Mouse (Mus musculus): Measurements from ENCODE around the gene Olfr433.
"Not testable (repeated sequence)": the region's sequence is repeated elsewhere in the genome, so short reads cannot be mapped to it uniquely, and the experiment has no call there.

Gene Olfr433

DNA sequence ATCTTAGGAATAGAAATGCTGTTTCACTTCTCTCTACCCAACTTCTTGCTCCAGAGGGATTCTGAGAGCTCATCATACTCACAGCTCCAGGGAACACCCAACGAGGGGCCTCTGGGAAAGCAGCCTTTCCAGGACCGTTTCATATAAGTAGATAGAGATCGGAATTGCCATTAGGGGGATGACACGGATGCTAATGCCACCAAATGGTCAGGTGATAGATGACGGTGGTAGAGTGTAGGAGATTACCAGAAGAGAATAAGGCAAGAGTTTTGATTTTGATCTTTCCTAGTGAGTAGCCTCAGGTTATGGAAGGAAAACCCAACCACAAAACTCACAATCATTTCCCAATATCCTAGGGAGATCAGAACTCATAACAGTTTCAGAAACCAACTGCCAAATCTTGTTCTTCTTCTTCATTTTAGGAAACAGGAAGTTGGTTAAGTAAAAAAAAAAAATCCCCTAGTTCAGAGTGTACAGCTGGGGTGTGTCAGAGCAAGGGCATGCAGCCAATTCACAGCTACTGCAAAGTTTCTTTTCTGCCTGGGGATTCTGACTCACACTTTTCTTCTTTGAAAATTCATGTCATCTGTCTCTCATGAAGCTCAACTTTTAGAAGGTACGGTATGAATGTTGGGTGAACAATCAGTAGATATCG, at the start of gene Olfr433:
Gene Olfr433, plus strand, starts transcription at position 183 of the 655 bp plus-strand sequence.
- in situ Hi-C loops (cut with MboI, MseI), result no loop called here

DNA sequence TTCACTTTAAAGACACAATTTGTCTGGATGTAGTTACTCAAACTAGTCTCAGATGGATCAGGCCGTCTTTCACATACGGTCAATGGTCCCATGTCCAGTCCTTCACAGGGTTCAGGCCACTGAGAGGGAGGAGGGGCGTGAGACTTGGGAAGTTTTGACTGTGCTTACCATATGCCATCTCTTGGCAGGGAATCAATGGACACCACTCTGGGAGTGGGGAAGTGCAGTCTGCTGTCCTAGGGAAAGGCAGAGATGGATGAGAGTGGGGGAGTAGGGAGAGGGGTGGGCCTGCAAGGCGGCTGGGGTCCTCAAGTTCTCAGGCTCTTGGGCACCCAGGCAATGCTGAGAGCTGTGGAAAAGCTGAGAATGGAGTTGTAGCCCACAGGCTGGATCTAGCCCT, 45.5 kb upstream of the Olfr433 start:
- in situ Hi-C loops (cut with MboI, MseI), result loop anchor here (25.0 kb wide), 1 partner anchor 442 kb away; the partner anchor contains the start of gene Olfr220

DNA sequence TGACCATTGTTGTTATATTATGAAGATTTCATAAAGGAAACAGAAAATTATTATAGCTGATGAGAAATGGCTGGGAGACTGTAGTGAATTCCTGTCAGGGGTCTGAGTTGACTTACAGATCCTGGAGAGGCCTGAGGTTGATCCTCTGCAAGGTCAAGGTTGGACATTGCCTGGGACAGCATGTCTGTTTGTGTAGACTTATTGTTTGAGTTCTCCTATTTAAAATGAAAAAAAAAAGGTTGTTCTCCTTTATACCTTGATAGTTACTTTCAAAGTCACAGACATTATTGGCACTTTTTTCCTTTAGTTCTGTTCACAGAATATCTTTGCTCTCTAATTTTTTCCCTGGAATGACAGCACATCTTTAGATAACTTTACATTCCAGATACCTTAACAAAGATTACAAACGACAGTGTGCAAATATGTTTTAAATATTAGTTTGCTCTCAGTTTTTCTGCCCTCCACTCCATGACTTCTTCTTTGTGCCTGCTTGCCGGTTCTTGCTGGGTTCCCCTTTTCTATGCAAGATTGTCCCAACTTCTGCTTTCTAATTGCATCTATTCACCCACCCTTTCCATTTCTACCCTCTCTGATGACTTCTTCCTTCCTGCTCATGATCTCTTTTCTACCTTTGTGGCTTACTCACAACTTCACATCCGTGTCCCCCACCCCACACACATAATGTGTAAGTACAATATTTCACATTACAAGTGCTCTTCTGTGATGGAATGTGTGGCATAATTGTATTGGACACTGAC, 36.0 kb upstream of the Olfr433 start:
- in situ Hi-C loops (cut with MboI, MseI), result loop anchor here (5.0 kb wide), 1 partner anchor 112 kb away; no protein-coding TSS in a partner anchor

DNA sequence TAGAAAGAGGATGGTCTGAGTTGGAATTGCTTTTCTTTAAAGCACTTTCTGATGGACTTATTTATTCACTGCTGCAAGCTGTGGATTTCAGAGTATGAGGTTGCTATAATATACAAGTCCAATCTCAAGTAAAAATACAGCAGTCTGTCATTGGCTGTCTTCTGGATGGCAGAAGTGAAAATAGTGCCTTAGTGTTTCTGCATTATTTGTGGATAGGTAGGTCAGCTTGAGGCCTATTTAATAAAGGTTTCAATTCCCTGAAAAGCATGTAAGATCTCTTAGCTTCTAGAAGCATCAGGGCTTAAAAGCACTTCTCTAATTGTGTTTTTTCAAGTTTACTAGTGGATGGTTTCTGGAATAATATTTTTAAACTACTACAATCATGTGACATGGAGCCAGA, 33.5 kb upstream of the Olfr433 start:
- in situ Hi-C loops (cut with MboI, MseI), result loop anchor here (5.0 kb wide), 1 partner anchor 115 kb away; no protein-coding TSS in a partner anchor

DNA sequence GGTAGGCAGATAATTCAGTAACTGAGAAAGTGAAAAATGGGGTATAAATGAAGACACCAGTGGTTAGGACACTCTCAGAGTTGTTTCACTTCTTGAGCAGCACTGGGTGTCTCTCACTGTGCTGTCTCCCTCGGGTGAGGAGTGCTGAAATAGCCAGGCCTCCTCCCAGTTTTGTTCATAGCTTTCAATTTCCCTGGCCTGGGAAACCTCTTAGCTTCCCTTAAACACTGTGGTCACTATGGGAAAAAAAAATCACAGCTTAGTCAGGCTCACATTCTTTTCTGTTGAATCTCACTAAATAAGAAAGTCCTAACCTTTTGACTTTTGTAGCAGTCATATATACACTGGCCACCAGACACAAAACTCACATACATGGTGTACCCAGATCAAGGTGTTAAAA, 8.8 kb upstream of the Olfr433 start, which contains the start of gene Ifi205:
Gene Ifi205, minus strand, starts transcription at position 113 of the 400 bp plus-strand sequence.
- in situ Hi-C loops (cut with MboI, MseI), result no loop called here

DNA sequence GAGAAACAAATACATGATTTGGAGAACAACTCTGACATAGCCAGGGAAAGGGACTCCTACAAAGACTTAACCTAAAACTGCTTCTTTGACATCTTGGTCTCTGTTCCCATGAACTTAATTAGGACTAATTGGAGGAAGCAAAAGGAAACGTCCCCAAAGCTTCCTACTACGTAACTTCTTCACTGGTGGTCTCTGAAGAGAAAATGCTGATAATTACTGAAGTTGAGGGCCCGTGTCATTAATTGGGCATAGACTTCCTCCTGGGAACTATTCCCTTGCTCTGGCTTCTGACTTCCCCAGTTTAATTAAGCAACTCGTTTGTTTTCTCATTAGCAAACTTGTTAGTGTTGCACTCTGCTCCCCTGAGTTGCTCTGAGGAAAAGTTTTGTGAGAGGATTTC, 4.7 kb upstream of the Olfr433 start:
- in situ Hi-C loops (cut with MboI, MseI), result no loop called here

DNA sequence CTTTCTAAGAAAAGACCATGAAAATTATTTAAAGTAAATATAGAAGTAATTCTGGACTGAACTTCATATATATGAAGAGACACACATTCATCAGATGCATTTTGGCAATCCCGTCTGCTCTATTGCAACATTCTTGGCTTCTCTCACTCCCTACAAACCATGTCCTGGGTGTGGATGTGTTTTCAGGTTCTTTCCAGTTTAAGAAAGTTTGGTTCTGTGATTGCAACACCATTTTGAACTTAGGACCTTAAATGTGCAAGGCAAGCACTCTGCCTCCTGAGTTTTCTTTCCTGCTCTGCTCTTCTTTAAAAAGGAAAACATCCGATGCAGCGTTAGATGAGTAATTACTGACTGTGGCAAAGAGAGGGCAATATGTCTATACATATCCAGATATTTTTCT, 2.0 kb upstream of the Olfr433 start:
- in situ Hi-C loops (cut with MboI, MseI), result no loop called here

DNA sequence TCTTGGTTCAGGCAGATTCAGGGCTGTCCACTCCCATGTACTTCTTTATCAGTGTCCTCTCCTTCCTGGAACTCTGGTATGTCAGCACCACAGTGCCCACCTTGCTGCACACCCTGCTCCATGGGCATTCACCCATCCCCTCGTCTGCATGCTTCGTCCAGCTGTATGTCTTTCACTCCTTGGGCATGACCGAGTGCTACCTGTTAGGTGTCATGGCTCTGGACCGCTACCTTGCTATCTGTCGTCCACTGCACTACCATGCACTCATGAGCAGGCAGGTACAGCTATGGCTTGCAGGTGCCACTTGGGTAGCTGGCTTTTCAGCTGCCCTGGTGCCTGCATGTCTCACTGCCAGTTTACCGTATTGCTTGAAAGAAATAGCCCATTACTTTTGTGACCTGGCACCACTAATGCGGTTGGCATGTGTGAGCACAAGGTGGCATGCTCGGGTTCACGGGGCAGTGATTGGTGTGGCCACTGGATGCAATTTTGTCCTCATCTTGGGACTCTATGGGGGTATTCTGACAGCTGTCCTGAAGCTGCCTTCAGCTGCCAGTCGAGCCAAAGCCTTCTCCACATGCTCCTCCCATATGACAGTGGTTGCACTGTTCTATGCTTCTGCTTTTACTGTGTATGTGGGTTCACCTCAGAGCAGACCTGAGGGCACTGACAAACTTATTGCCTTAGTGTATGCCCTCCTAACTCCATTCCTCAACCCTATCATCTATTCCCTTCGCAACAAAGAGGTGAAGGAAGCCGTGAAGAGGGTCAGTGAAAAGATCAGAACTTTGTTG, 1.8 kb downstream of the Olfr433 start:
- in situ Hi-C loops (cut with MboI, MseI), result not testable (repeated sequence)

DNA sequence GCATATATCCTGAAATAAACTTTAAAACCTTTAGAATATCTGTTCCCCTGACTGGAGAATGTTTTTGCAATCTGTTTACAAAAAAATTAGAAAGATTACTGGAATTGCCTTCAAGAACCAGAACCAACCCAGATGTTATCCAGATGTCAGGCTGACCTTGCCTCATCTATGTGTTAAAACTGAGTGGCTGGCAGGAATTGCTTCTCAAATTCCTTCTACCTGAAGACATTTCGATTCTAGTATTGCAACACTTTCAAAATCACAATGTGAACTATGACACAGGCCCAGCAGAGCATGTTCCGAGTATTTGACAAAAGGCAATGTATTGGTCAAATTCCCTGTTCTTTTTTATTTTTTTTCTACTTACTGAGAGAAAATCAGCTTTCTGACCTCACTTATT, 3.9 kb downstream of the Olfr433 start:
- in situ Hi-C loops (cut with MboI, MseI), result no loop called here

DNA sequence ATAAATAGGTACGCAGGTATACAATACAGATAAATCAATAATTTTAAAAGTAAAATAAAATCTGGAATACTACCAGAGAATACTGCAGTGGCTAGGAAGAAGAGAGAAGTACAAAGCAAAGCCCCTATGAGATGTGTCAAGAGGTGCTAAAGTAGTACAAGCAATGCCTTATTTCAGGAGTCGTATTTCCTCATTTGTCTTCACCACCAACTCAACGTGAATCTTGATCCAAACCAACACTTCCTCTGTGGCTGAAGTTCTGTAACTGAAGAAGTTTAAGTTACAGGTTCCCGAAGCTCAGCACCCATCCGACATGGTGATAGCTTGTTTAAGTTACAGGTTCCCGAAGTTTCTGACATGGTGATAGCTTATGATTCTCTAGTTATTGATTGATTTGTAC, 7.7 kb downstream of the Olfr433 start:
- in situ Hi-C loops (cut with MboI, MseI), result not testable (repeated sequence)

DNA sequence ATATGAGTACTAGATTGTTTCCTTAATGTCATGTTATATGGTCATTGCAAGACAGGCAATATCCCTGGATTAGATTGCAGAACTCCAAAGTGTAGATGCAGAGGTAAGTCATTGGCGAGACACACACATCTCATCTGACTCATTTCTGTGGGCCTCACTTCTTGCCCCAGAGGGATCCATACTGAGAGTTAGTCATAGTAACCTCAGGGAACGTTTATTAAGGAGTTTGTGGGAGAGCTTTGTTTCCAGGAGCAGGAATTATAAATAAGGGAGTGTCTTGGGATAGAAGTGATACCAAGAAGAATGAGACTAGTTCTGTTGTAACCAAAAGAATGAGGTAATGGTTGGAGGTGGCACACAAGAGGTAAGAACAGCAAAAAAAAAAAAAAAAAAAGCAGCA, 8.4 kb downstream of the Olfr433 start, which contains the start of gene Olfr432:
Gene Olfr432, plus strand, starts transcription at position 313 of the 400 bp plus-strand sequence.
- in situ Hi-C loops (cut with MboI, MseI), result no loop called here

DNA sequence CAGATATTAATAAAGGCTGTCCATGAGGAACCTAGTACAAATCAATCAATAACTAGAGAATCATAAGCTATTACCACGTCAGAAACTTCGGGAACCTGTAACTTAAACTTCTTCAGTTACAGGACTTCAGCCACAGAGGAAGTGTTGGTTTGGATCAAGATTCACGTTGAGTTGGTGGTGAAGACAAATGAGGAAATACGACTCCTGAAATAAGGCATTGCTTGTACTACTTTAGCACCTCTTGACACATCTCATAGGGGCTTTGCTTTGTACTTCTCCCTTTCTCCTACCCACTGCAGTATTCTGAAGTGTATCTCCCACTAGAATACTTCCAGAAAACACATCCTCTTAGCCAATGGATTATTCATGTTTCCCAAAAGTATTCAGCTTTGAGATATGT, 8.9 kb downstream of the Olfr433 start:
- in situ Hi-C loops (cut with MboI, MseI), result not testable (repeated sequence)

DNA sequence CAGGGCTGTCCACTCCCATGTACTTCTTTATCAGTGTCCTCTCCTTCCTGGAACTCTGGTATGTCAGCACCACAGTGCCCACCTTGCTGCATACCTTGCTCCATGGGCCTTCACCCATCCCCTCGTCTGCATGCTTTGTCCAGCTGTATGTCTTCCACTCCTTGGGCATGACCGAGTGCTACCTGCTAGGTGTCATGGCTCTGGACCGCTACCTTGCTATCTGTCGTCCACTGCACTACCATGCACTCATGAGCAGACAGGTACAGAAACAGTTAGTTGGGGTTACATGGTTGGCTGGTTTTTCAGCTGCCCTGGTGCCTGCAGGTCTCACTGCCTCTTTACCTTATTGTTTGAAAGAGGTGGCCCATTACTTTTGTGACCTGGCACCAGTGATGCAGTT, 10.0 kb downstream of the Olfr433 start:
- in situ Hi-C loops (cut with MboI, MseI), result no loop called here

DNA sequence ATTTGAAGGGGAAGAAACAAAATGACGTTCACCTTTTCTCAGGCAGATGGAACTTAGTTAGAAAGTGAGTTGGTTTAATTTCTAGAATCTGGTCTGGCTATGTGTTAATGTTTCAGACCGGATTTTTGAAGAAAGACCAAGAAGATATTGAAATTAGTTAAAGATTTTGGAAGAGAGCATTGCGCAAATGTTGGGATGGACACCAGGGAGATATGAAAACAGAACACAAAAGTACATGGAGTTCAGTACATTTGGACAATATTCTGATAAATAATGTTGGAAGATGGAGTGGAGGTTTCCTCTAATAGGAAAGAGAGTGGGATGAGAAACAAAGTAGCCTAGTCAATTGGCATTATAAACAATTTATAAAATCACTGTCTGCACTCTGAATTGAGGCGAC, 11.0 kb downstream of the Olfr433 start:
- in situ Hi-C loops (cut with MboI, MseI), result no loop called here

DNA sequence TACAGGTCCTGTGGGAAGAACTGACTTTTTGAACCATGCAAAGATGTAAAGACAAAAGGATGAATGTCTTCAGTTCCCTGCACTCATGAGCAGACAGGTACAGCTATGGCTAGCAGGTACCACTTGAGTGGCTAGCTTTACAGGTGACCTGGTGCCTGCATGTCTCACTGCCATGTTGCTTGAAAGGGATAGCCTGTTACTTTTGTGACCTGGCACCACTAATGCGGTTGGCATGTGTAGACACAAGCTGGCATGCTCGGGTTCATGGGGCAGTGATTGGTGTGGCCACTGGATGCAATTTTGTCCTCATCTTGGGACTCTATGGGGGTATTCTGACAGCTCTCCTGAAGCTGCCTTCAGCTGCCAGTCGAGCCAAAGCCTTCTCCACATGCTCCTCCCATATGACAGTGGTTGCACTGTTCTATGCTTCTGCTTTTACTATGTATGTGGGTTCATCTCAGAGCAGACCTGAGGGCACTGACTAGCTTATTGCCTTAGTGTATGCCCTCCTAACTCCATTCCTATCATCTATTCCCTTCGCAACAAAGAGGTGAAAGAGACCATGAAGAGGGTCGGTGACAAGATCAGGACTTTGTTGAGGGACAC, 11.5 kb downstream of the Olfr433 start:
- in situ Hi-C loops (cut with MboI, MseI), result no loop called here

DNA sequence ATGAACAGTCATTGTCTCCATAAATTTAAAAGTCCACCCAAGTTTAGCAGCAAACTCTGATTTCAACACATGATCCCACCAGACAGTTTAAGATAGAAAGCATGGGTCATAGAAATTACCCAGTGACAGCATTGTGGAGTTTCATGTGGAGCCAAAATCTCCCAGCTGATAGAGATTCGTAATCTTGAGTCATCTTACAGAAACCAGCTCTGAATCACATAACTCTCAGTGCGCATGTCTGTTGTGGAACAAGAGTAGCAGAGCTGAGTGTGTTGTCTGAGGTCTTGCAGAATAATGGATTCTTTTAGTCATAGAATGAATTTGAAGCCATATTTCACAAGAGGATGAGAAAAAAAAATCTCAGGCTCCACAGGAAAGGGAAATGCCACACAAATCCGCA, 12.5 kb downstream of the Olfr433 start:
- in situ Hi-C loops (cut with MboI, MseI), result no loop called here

DNA sequence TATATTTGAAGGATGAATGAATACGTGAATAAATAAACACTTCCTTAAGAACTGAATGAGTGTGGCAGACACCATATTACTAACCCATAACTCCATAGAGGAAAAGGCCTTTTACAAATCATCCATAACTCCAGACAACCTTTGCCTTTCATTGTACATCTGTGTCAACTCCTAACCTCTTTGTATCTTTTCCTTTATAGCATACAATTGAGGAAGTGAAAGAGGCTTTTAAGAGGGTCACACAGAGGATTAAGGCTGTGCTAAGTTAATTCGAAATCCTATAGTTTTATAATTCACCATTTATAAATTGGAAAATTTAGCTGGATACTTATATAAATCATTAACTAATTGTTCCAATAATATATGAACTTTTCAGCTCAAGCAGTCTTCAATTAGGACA, 14.7 kb downstream of the Olfr433 start:
- in situ Hi-C loops (cut with MboI, MseI), result no loop called here

DNA sequence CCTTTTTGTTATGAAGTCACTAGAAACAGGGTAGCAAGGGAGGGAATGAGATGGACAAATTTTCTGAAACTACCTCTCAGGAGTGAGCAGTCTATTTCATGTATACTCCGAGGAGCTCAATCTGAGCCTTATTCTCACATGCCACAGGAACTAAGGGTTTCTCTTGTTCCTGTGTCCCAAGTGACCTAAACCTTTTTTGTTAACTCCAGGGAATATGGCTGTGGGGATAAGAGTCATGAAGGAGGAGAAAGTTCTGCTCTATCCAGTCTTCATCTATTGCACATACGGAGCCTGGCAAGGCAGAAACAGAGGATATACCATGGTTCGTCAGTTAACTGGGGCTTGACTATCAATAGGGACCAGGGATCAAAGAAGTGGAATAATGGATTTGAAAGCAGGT, 25.8 kb downstream of the Olfr433 start, which contains the start of gene Olfr430:
Gene Olfr430, plus strand, starts transcription at position 301 of the 400 bp plus-strand sequence.
- in situ Hi-C loops (cut with MboI, MseI), result no loop called here

DNA sequence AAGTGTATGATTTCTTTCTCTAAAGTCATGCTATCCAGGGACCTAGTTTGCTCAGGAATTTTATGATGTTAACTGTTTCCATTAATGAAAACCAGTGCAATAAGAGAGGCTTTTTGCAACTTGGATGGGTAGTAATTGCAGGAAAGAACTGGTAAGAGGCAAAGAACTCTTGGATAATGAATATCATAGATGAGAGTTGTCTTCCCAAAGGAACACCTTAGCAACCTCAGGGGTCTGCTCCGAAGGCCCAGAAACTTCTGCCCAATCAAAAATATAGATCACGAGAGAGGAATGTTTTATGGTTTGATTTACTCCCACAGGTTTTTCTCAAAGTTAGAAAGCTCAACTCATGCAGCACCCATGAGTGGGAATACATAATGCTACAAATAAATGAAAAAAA, 43.5 kb downstream of the Olfr433 start, which contains the start of gene Olfr429:
Gene Olfr429, plus strand, starts transcription at position 301 of the 400 bp plus-strand sequence.
- in situ Hi-C loops (cut with MboI, MseI), result no loop called here

Data from regulatory T cell (primary cell).